Mouse (Mus musculus): ENCODE measurements around the gene Gm21974. TPM values are rescaled to one million over a fixed set of nuclear protein-coding genes. Genes with fewer than 3 reads are reported as not detected.

Gene Gm21974
- polyA plus RNA-seq, 1 experiment from 2014 or later: not detected

DNA sequence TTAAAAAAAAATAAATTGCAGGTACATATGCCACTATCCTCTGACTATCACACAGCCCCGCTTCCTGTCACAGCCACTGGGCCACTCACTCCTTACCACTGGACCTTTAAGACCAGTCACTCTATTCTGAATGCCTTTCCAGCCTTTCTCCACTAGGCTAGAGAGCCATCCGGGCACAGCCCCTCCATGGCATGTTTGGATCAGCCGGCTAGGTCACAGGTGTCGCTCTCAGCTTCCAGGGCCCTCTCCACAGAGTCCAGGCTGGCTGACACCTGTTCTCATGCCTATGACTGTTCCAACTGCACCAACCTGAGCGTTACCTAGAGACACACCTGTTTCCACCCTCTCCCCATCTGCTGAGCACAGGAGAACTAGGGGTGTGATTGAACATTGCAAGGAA is 33.3 kb upstream of the Gm21974 start:
- 60% methylated on average over 5 of the region's 5 CpGs for WGBS
- no peak for ATAC-seq (ENCODE audit: low read depth)
- peaks cover 38% of the 10 kb centered on the region for H3K27me3 ChIP-seq

DNA sequence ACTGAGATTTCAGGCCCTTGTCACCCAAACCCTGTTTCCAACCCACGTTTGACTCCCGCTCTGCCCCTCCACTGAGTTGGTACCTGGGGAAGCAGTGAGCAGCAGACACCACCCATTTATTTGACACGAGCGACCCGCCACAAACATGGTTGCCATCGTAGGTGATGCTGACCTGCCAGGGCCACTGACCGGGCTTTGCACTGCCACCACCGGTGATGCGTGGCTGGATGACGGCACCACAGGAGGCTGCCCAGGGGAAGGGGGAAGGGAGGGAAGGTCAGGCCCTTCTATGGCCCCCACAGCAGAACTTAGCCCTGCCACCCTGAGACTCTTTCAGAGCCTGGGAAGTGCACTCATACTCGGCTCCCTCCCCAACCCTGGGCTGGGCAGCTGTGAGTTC is 32.5 kb upstream of the Gm21974 start:
- Histone ChIP-seq H3K36me3 (peaks cover 47% of the 10 kb centered on the region), H3K4me2 (no peak overlapping the region), H3K27me3 (peaks cover 38% of the 10 kb centered on the region), H3K27ac (replicated peaks) (no peak overlapping the region), H3K9ac (no peak overlapping the region), H3K9me3 (no peaks in the 10 kb centered on the region), H3K4me3 (no peak overlapping the region), H3K4me1 (replicated peaks) (peaks cover 6% of the 10 kb centered on the region; the same call in 1 of the 2 replicates)
- ATAC-seq (ENCODE audit: low read depth): no peak
- 84% methylated on average over 11 of the region's 11 CpGs for WGBS

More for the DNA sequence above, 33.3 kb upstream of the Gm21974 start:
- Histone ChIP-seq H3K27ac (replicated peaks) (no peak overlapping the region), H3K4me3 (no peak overlapping the region), H3K9ac (no peak overlapping the region), H3K9me3 (no peaks in the 10 kb centered on the region), H3K36me3 (peaks cover 38% of the 10 kb centered on the region), H3K4me2 (no peak overlapping the region), H3K4me1 (replicated peaks) (peaks cover 6% of the 10 kb centered on the region; the same call in 1 of the 2 replicates)

DNA sequence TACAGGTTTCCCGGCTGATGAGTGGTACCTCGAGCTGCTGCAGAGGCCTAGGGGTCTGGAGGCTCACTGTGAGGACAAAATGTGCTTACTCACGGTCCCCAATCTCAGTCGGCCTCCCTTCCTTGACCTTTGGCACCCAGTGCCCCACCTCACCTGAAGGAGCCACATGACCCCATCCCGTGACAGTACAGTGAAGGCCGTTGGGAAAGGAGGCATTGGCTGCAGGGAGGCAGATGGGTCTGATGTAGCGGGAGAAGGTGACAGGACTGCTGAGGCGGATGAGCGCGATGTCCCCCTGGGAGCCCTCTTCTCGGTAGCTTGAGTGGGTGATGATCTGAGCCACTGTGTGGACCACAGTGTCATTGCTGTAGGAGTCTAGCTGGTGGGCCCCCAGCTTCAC is 31.6 kb upstream of the Gm21974 start:
- WGBS: 89% methylated on average over 11 of the region's 11 CpGs
- ATAC-seq (ENCODE audit: low read depth): no peak
- Histone ChIP-seq H3K4me1 (replicated peaks) (peaks cover 6% of the 10 kb centered on the region; the same call in 1 of the 2 replicates), H3K4me3 (no peak overlapping the region), H3K4me2 (no peak overlapping the region), H3K27ac (replicated peaks) (no peak overlapping the region), H3K9me3 (no peaks in the 10 kb centered on the region), H3K27me3 (peaks cover 38% of the 10 kb centered on the region), H3K9ac (no peak overlapping the region), H3K36me3 (peaks cover 56% of the 10 kb centered on the region)

DNA sequence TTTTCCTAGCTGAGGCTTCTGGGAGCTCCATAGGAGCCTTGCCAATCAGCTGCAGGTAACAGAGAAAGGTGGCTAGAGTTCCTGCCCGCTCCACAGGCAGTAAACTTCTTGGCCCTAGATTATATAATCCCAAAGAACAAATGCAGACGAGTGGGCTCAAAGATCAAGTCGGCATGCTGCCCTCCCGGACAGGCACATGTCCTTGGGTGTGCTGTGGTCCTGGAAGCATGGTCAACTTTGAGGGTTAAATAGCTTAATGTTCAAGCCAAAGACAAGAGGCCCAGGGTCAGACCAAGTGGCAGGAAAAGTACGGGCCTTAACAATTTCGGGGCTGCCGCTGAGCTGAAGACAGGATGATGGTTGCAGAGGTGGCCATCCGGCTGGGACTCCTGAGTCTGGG is 30.8 kb upstream of the Gm21974 start:
- Histone ChIP-seq H3K4me1 (replicated peaks) (peaks cover 6% of the 10 kb centered on the region; the same call in 1 of the 2 replicates), H3K27me3 (peaks cover 32% of the 10 kb centered on the region), H3K9ac (no peak overlapping the region), H3K4me3 (no peak overlapping the region), H3K9me3 (no peaks in the 10 kb centered on the region), H3K4me2 (no peak overlapping the region), H3K36me3 (peaks cover 62% of the 10 kb centered on the region), H3K27ac (replicated peaks) (no peak overlapping the region)
- ATAC-seq (ENCODE audit: low read depth): no peak
- 92% methylated on average over 8 of the region's 8 CpGs for WGBS

DNA sequence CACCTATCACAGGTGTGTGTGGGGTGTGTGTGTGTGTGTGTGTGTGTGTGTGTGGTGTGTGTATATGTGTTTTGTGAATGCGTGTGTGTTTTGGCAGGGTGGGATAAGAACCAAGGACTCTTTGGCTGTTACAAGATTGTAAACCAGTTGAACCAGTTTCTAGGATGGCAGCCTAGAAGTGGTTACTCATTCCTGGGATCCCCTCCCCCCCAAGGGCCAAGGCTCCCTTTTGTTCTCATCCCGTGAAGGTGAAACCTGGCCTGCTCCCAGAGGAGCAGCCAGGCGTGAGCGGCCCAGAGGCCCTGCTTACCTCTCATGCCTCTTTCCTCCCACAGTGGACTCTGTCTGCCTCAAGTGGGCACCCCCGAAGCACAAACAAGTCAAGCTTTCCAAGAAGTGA is 30.0 kb upstream of the Gm21974 start:
- 82% methylated on average over 5 of the region's 5 CpGs for WGBS
- no peak overlapping the region for H3K9ac ChIP-seq
- H3K4me3 ChIP-seq: no peak overlapping the region
- H3K27me3 ChIP-seq: peaks cover 27% of the 10 kb centered on the region
- no peak overlapping the region for H3K4me2 ChIP-seq
- peaks cover 70% of the 10 kb centered on the region for H3K36me3 ChIP-seq
- H3K27ac ChIP-seq (replicated peaks): no peak overlapping the region
- H3K4me1 ChIP-seq (replicated peaks): peaks cover 6% of the 10 kb centered on the region; the same call in 1 of the 2 replicates
- H3K9me3 ChIP-seq: no peaks in the 10 kb centered on the region
- ATAC-seq (ENCODE audit: low read depth): no peak

DNA sequence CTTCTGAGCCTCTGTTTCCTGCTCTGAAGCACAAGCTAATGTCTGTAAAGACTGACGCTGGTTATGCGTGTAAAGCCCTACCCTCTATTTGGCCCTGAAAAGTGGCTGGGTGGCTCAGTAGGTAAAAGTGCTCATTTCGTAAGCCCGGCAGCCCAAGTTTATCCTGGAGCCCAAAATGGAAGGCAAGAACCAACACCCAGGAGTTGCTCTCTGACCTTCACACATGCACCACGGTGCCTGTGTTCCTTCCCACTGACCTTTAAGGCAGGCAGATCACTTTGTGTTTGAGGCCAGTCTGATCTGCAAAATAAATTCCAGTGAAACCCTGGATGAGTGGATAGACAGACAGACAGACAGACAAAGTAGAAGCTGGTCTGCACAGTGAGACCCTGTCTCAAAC is 28.5 kb upstream of the Gm21974 start:
- Histone ChIP-seq H3K4me2 (no peak overlapping the region), H3K4me3 (no peak overlapping the region), H3K4me1 (replicated peaks) (no peaks in the 10 kb centered on the region), H3K36me3 (peaks cover 79% of the 10 kb centered on the region), H3K27me3 (peaks cover 12% of the 10 kb centered on the region), H3K27ac (replicated peaks) (no peak overlapping the region), H3K9ac (no peak overlapping the region), H3K9me3 (no peaks in the 10 kb centered on the region)
- no peak for ATAC-seq (ENCODE audit: low read depth)
- 93% methylated on average over 5 of the region's 5 CpGs for WGBS

DNA sequence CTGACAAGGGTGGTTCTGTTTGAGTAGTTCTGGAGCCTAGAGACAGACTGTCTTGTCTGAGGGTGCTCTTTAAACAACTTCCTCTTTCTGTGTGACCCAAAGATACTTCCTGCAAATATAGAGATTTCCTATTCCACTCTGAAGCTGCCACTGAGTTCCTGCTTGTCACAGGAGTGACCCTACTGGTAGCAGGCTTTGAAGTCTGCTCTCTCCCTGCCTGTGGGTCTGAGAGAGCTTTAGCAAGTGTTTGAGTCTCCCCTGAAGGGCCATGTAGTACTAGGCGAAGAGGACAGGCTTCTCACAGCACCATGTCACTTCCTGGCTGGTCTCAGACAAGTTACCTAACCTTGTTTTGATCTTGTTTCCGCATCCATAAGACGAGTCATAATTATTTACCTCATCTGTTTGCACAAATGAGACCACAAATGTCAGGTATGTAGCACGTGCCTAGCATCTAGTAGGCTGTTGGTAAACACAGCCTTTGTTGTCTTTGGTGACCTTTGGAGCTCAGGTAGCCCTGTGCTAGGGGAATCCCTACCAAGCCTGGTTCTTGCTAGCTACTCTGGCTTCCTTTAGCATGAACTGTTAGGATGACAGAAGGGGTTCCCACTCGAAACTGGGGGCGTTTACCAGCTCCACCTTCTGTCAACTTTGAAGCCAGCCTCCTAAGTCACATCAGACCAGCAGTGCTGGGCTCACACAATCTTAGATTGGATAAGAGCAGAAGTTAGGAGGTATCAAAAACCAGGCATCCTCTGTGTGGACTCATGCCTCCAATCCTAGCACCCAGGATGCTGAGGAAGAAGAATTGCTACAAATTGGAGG is 27.4 kb upstream of the Gm21974 start:
- H3K9me3 ChIP-seq: no peaks in the 10 kb centered on the region
- H3K4me2 ChIP-seq: no peak overlapping the region
- no peak overlapping the region for H3K27ac ChIP-seq (replicated peaks)
- H3K4me1 ChIP-seq (replicated peaks): no peaks in the 10 kb centered on the region
- WGBS: 83% methylated on average over 6 of the region's 6 CpGs
- no peak for ATAC-seq (ENCODE audit: low read depth)
- no peak overlapping the region for H3K9ac ChIP-seq
- H3K36me3 ChIP-seq: peaks cover 89% of the 10 kb centered on the region
- H3K4me3 ChIP-seq: no peak overlapping the region
- H3K27me3 ChIP-seq: peaks cover 1% of the 10 kb centered on the region; the same call in 1 of the 2 replicates

DNA sequence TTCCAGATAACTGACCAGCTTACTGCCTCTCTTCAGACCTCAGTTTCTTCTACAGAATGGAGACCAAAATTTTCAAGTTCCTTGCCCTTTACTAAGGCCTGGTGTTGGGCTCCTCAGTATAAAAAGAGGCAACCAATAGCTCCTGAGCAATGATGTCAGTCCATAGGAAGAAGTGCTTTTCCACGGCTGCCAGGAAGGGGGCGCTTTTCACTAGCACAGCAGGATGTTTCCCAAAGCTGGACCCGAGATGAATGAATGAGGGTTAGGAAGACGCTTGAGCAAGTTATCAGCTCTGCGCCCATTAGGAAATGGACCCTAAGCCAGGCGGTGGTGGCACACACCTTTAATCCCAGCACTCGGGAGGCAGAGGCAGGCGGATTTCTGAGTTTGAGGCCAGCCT is 26.3 kb upstream of the Gm21974 start:
- H3K4me3 ChIP-seq: no peak overlapping the region
- 74% methylated on average over 8 of the region's 8 CpGs for WGBS
- H3K36me3 ChIP-seq: peaks cover 90% of the 10 kb centered on the region
- no peaks in the 10 kb centered on the region for H3K4me1 ChIP-seq (replicated peaks)
- H3K27me3 ChIP-seq: no peaks in the 10 kb centered on the region
- H3K27ac ChIP-seq (replicated peaks): no peak overlapping the region
- no peak for ATAC-seq (ENCODE audit: low read depth)
- H3K9me3 ChIP-seq: no peaks in the 10 kb centered on the region
- no peak overlapping the region for H3K4me2 ChIP-seq
- no peak overlapping the region for H3K9ac ChIP-seq

DNA sequence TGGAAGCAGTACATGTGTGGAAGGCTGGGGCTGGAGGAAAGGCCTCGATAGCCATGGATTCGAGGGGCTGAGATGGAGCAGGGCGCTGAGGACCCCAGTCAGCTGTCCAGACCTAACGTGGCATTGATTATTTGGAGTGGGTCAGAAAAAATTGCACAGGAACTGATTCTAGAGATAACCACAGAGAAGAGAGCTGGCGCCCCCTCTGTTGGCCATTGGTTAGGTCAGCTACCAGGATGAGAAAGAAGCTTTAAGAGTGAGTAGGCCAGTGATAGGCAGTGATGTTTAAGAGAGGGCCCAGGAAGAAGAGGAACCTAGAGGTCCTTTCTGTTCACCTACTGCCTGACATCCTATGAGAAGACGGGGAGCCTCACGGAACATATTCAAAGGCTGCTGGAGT is 24.0 kb upstream of the Gm21974 start:
- no peaks in the 10 kb centered on the region for H3K9me3 ChIP-seq
- no peak overlapping the region for H3K27ac ChIP-seq (replicated peaks)
- no peaks in the 10 kb centered on the region for H3K27me3 ChIP-seq
- H3K4me1 ChIP-seq (replicated peaks): no peaks in the 10 kb centered on the region
- H3K36me3 ChIP-seq: peaks cover 84% of the 10 kb centered on the region
- no peak overlapping the region for H3K4me2 ChIP-seq
- H3K4me3 ChIP-seq: no peak overlapping the region
- WGBS: 83% methylated on average over 7 of the region's 7 CpGs
- no peak for ATAC-seq (ENCODE audit: low read depth)
- no peak overlapping the region for H3K9ac ChIP-seq

DNA sequence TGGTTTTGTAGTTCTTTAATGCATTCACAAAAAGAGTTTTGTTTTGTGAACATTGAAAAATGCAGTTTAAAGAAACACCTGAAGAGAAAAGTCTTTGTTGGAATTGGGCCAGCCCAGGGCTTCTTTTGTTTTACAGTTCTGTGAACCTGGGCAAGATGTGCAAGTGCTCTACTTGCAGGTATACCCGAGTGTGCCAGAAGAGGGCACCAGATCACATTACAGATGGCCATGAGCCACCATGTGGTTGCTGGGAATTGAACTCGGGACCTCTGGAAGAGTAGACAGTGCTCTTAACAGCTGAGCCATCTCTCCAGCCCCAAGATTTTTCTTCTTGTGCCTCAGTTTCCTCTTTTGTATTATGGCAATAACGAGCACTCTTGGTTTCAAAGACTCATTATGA is 22.9 kb upstream of the Gm21974 start:
- peaks cover 74% of the 10 kb centered on the region for H3K36me3 ChIP-seq
- 58% methylated on average over 3 of the region's 3 CpGs for WGBS

DNA sequence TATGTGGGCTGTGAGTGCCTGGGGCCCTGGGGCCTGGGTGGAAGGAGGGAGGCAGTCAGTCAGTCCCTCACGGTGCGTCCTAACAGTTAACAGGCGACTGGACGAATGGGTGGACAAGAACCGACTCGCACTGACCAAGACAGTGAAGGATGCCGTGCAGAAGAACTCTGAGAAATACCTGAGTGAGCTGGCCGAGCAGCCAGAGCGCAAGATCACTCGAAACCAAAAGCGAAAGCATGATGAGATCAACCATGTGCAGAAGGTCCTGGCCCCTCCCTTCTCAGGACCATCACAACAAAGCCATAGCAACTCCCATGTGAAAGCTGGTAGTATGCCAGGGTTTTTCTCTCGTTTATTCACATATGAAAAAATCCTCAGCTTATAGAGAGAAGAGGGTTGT is 20.0 kb upstream of the Gm21974 start:
- ATAC-seq (ENCODE audit: low read depth): no peak
- Histone ChIP-seq H3K4me2 (no peak overlapping the region), H3K4me3 (no peak overlapping the region), H3K27me3 (no peaks in the 10 kb centered on the region), H3K9ac (no peak overlapping the region), H3K9me3 (no peaks in the 10 kb centered on the region), H3K4me1 (replicated peaks) (peaks cover 15% of the 10 kb centered on the region), H3K36me3 (peaks cover 46% of the 10 kb centered on the region), H3K27ac (replicated peaks) (no peak overlapping the region)
- WGBS: 94% methylated on average over 12 of the region's 12 CpGs

More for the DNA sequence above, 22.9 kb upstream of the Gm21974 start:
- no peaks in the 10 kb centered on the region for H3K27me3 ChIP-seq
- no peak overlapping the region for H3K4me3 ChIP-seq
- peaks cover 3% of the 10 kb centered on the region for H3K4me1 ChIP-seq (replicated peaks)
- H3K9ac ChIP-seq: no peak overlapping the region
- H3K9me3 ChIP-seq: no peaks in the 10 kb centered on the region
- no peak overlapping the region for H3K27ac ChIP-seq (replicated peaks)
- ATAC-seq (ENCODE audit: low read depth): no peak
- H3K4me2 ChIP-seq: no peak overlapping the region

DNA sequence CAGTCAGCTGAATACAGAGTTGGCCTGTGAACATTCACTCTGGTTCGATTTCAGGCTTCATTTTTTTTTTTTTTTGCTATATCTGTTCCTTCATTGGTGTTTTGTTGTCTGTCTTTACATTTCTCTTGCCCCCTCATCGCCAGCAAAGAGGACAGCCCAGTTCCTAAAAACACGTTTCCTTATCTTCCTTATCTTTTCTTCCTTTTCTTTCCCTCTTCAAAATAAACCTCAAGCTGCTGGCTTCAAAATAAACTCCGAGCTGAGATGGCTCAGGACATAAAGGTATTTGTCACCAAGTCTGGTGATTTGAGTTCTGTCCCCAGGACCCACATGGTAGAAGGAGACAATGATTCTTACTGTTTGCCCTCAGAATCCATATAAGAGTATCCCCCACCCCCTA is 17.7 kb upstream of the Gm21974 start:
- Histone ChIP-seq H3K9ac (peak overlapping the region; percentile 86), H3K4me3 (peak overlapping the region; percentile 91), H3K9me3 (no peaks in the 10 kb centered on the region), H3K27me3 (no peaks in the 10 kb centered on the region), H3K4me2 (peak overlapping the region; percentile 69), H3K36me3 (peaks cover 47% of the 10 kb centered on the region), H3K27ac (replicated peaks) (peak overlapping the region; percentile 81), H3K4me1 (replicated peaks) (peaks cover 15% of the 10 kb centered on the region)
- 22% methylated on average over 4 of the region's 4 CpGs for WGBS
- no peak for ATAC-seq (ENCODE audit: low read depth)
